Mouse (Mus musculus): ENCODE results near the gene Tanc1. TPM values are rescaled to one million over a fixed set of nuclear protein-coding genes. Genes with fewer than 3 reads are reported as not detected.

Gene Tanc1
- total RNA-seq, 2 experiments from 2014 or later: 18.9 to 31.4 TPM

DNA sequence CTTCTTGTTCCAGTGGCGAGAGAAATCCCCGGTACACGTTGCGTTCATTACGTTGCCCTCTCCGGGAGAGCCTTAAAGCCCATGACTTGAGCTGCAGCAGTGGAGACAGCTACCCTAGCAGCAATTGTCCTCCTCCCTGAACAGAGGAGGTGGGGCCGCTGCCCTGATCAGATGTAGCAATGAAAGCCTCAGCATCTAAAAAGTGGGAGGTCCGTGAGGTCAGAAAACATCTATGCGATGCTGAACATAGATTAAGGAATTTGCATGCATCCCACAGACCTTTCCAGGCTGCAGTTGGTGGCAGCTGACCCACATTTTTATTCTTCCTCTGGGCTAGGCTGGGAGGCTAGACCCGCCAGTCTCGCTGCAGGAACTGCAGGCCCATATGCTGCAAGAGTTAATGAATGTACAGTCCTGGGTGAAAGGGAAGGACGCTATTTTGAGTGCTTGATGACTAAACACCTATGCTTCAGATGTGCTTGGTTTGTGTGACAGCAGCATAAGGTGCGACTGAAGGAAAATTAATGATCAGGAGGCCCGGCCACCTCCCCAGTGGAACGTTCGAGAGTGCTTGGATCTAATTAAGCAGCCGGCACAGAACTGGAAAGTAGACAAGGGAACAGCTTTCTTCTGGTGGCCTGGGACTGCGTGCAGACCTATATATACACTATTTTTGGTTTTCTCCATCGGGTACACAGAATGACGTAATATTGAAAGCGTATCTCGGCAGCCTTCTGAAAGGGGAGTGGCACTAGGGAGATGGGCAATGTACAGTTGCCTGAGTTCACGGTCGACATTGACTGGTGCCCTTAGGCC lies 107.0 kb downstream of the Tanc1 start:
- DNase-seq: no peak

- no peak for DNase-seq
Observed at GRCm38 (mm10) chr2:59719831-59720230, 108.0 kb downstream of the Tanc1 start.

DNA sequence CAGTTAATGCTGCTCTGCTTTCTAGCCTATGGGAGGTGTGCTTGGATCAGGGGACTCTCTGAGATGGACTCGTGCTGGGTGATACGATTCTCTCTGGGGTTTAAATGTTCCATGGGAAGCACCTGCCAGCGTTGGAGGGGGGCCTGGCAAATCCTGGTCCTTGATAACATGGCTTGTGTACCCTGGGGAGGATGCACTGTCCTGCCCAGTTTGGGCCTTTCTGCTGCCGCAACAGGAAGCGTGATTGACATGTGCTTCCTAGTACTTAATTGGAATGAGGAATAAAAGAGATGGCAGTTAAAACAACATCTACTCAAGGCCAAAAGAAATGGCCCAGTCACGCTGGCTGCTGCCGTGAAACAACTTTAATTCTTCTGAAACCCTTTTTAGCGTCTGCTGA lies 109.3 kb downstream of the Tanc1 start:
- DNase-seq: no peak

DNA sequence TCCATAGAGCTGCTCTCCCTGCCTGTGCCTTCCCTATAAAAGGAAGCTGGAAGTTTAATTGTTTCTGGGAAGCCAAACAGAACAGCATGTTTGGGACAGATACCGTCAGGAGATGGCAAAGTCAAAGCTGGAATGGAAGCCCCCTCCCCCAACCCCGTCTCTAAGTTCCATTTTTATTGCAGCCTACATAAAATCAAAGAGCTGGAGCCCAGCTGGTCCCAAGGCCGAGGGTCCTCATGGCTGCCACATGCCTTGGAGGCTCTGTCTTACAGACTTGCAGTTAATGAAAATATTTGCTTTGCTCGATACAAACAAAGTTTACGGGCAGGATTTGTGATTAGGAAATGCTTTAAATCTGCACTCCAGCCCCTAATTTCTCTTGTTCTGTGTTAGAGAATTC lies 109.9 kb downstream of the Tanc1 start:
- DNase-seq: no peak

DNA sequence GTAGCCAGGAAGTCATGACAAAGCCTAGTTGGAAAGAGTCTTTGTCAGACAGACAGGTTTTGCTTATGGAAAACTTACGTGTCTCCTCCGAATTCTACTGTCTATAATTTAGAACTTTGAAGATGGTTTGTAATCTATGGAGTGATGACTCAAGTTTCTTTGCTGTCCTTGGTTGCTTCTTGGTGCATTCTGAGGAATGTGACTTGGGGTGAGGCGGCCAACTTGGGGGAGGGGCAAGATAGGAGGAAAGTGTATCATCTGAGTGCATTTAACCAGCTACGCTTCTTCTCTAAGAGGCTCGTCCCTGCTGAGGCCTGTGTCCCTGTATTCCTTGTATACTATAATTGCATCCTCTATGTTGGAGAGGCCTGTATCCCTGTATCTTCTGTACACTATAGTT lies 111.5 kb downstream of the Tanc1 start:
- DNase-seq: no peak

- DNase-seq: no peak
Observed at GRCm38 (mm10) chr2:59725518-59726185, 113.8 kb downstream of the Tanc1 start.

DNA sequence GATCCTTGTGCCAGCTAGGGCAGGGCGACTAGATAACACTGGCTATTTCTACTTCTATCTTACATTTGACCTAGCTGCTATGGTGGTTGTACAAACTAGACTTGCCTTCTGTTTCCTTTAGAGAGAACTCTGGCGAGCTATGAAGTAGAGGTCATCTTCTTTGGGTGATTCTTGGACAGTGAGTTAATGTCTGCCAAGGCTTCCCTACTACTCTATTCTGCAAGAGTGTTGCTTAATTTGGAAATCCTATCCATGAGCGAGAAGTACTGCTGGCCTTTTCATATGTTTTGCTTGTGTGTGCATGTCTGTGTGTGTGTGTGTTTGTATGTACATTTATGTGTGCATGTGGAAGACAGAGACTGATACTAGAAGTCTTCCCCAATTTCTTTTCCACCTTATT lies 120.0 kb downstream of the Tanc1 start:
- no peak for DNase-seq

DNA sequence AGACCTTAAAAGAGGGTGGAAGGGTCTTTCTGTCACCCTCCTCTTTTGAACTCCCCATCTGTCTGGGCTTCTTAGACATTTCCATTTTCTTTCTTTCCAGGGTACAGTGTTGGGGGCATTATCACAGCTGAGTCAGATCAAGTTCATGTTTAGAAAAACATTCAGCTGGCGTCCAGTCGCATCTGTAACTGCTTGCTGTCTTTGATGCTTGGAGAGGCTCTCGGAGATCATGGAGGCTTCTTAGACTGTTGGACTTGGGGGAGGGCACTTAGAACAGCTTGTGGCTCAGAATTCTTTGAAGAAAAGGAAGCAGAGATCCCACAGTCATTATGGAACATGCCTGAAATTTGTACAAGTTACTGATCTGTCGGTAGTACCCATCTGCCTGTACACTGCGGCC lies 121.6 kb downstream of the Tanc1 start:
- DNase-seq: no peak

DNA sequence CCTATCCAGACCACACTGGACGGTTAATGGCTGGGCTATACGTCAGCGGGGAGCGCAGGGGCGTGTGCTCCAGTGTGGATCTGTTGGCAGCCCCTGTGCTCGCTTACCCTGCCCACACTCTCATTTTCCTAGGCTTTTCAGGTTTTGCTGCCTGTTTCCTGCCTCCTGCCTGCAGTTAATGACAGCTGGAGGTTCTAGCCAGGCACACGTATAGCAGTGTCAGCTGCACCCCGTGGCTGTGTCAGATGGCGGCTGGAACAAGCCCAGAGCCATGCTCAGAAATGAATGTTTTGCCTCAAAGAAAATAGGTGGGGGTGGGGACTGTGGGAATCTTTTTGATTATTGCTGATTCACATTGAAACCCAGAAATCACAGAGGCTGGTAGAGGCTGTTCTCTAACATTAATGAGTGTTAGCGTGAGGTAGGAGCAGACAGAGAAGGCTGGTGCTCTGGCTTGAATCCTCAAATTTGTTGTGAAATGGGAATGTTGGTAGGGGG lies 124.6 kb downstream of the Tanc1 start:
- no peak for DNase-seq

GRCm38 (mm10) chr2:59737368-59737767 lies 125.5 kb downstream of the Tanc1 start:
- no peak for DNase-seq

GRCm38 (mm10) chr2:59738356-59738755 lies 126.5 kb downstream of the Tanc1 start:
- no peak for DNase-seq

- no peak for DNase-seq
Observed at GRCm38 (mm10) chr2:59739036-59739435, 127.2 kb downstream of the Tanc1 start.

GRCm38 (mm10) chr2:59742500-59743116 lies 130.8 kb downstream of the Tanc1 start:
- no peak for DNase-seq

GRCm38 (mm10) chr2:59745428-59745827 lies 133.6 kb downstream of the Tanc1 start:
- peak; percentile 72 for DNase-seq

- peak; percentile 57 for DNase-seq
Observed at GRCm38 (mm10) chr2:59746070-59746469, 134.2 kb downstream of the Tanc1 start.

- no peak for DNase-seq
Observed at GRCm38 (mm10) chr2:59747757-59748156, 135.9 kb downstream of the Tanc1 start.

GRCm38 (mm10) chr2:59749371-59749770 lies 137.5 kb downstream of the Tanc1 start:
- no peak for DNase-seq

DNA sequence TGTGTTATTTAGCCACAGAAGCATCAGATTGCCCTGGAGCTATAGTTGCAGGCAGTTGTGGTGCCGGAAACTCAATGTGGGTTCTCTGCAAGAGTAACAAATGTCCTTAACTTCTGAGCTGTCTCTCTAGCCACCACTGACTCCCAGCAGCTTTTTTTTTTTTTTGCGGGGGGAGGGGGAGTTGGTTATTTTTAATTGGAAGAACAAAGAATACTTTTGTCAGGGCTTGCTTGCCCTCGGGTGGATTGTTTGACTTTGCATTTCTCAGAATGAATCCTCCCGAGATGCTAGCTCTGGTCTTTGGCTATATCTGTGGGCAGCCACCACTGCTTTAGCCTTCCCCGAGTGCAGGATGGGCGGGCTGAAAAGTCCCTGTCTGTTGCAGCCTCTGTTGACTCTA lies 139.3 kb downstream of the Tanc1 start:
- DNase-seq: no peak

- no peak for DNase-seq
Observed at GRCm38 (mm10) chr2:59752148-59752547, 140.3 kb downstream of the Tanc1 start.

DNA sequence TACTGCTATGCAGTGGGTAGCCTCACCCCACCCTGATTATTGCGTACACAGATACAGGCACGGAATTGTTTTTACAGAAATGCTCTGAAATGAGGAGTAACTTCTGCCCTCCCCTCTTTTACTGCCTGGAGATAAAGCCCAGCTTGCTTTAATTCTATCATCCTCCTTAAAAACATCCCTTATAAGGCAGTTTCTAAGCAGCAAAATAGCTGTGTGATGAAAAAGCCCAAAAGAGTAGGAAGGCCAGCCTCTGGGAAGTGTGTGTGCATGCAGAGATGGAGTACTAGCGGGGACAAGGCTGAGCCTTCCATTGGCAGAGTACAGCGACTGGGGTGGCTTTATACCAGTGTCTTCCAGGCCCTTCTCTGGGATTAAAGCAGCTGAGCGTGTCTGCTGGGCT lies 140.9 kb downstream of the Tanc1 start:
- no peak for DNase-seq

DNA sequence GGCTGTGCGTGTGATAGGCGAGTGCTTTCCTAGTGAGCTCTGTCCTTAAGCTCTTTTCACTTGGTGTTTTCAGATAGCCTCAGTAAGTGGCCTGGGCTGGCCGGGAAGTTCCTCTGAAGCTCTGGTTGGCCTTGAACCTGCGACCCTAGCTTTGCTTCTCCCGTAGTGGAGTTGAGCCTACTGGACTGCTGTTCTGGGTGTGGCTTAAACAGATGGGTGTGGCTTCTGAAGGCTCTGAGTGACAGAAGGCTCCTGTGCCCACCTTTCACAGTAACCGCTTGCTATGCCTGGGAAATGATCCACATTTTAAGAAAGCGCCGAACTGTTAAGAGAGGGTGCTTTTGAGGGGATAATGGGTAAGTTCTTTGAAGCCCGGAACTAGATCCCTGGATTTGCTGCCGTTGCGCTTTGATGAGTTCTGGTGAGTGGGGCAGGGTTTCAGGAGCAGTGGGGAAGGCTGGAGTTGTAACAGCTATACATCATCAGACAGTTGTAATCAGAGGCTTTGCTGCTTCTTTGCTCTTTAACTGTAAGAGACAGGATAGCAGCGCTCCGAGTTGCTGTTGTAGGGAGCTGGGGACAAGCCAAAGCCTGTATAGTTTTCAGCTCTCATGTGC lies 144.4 kb downstream of the Tanc1 start:
- DNase-seq: no peak

DNA sequence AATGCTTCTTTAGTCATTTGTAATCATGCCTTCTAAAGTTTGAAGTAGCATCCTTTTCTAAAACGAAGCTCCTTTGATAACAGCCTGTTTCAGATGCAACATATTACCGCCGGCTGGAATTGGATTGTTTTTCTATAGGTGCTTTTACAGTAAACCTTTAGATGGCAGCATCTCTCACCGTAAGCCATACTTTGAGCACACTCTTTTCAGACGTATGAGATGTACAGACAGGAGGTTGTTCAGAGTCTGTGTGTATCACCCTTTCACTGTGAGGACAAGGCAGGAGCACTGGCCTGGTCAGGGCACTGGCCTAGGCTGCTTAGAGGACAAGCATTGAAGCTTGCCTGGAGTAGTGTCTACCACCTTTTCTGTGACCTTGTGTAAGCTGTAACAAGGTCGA lies 145.2 kb downstream of the Tanc1 start:
- no peak for DNase-seq
